Comparison of ENCODE assay signal across 8 mouse cellular contexts in the genomic region with DNA sequence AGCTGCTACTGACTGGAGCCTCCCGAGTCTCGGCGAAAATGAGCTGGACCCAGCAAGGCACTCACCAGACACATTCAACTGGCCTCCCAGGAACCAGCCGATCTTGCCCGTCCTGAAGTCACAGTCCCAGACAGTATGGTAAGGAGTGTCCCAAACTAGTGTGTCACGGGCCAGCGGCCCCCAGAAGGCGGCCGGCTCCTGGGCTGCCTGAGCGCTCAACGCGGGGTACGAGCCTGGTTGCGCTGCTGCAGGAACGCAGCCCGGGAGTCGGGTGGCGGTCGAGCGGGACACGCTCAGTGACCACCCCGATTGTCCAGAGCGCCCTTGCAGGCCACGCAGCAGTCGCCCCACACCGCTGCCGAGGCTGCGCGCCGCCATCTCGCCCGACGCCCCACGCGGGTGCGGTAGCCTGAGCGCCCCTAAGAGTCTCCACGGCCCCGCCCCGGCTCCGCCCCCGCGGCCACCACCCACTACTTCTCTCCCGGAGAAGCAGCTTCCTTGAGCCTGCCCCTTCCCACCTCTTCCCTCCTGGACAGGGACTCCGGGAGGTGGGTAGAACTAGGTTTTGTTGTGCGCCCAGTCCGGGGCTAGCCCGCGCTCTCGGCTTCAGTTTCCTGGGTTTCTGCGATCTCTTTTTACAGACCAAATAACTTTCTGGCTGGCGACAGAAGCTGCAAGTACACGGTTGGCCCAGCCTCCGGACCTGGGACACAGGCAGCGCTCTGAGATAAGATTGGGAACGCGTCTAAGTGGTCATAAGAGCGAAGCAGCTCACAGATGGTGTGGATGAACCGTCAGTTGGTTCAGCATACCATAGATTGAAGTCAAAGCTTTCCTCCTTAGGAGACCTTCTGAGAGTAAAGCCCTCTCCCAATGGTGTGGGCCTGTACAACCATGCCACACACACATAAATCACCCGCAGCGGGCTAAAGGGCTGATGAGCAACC. TPM values are rescaled to one million over a fixed set of nuclear protein-coding genes. Genes with fewer than 3 reads are reported as not detected.
DNase-seq lines count a peak whose midpoint lies in the region; ATAC-seq and TF ChIP-seq lines count a peak whose summit lies in the region.

A gene (minus strand): TSS at position 681 of the 947 bp plus-strand sequence.

- H3K36me3 ChIP-seq in CH12.LX (replicated peaks in 1 of 2; ENCODE audit: control insufficient read depth in 1 of 2, insufficient read depth in 1 of 2, low read length in 1 of 2): no peaks in the 10 kb centered on the region

- ATAC-seq in frontal cortex, adult (ENCODE audit: low TSS enrichment): peak; percentile 17
- peak; percentile 34 to 43 for ATAC-seq in hematopoietic stem cell, adult 5-6 weeks (replicated peaks in 1 of 2; ENCODE audit: insufficient read depth in 1 of 2, low FRiP score in 2 of 2, low TSS enrichment in 1 of 2, low read depth in 1 of 2, poor library complexity in 2 of 2, severe bottlenecking in 2 of 2)

- H3K79me2 ChIP-seq in CH12.LX (replicated peaks; ENCODE audit: control insufficient read depth, extremely low read depth, insufficient read depth, poor library complexity, severe bottlenecking): no peaks in the 10 kb centered on the region

- peaks cover 7 to 85% of the 10 kb centered on the region in 2 experiments for H3K4me1 ChIP-seq in CH12.LX (ENCODE audit: control insufficient read depth in 1 of 2, insufficient read depth in 2 of 2)
- peaks cover 6% of the 10 kb centered on the region; the same call in 1 of the 2 replicates for H3K4me1 ChIP-seq in bone marrow, adult 2 months (ENCODE audit: control insufficient read depth, insufficient read depth, low read length)

- no peak for DNase-seq in CH12.LX (ENCODE audit: extremely low read depth)
- peak; percentile 54 to 72 for DNase-seq in layer of hippocampus, postnatal 10 days (ENCODE audit: low spot score in 2 of 2)
- peak; percentile 82 for DNase-seq in lung, postnatal 10 days
- peak; percentile 31 for DNase-seq in ovary, postnatal 10 days (ENCODE audit: low spot score)
- DNase-seq in thymus, postnatal 36 days: peak; percentile 87

- no peaks in the 10 kb centered on the region for H3K27me3 ChIP-seq in CH12.LX (replicated peaks)

- H3K9me3 ChIP-seq in CH12.LX (replicated peaks; ENCODE audit: low read length): peaks cover 3% of the 10 kb centered on the region

- H3K9ac ChIP-seq in CH12.LX (ENCODE audit: insufficient read depth, low read depth): peak within 1 kb of the TSS; percentile 30; the same call in 1 of the 2 replicates

- H3K4me3 ChIP-seq in CH12.LX (replicated peaks in 1 of 3; ENCODE audit: low read depth in 2 of 3, low read length in 2 of 3, poor library complexity in 1 of 3): peak within 1 kb of the TSS; percentile 28 to 67 (median 36)
- peak within 1 kb of the TSS; percentile 74 for H3K4me3 ChIP-seq in bone marrow, adult 2 months (replicated peaks; ENCODE audit: control insufficient read depth, low read depth, low read length)

- TF ChIP-seq POLR2A in CH12.LX (IDR thresholded peaks at IDR 0.05; ENCODE audit: low read depth, low read length): no peak
- TF ChIP-seq POLR2A in bone marrow, adult 2 months (IDR thresholded peaks at IDR 0.05; ENCODE audit: borderline replicate concordance, control insufficient read depth, low read depth, low read length): peak; percentile 50; the same call in 1 of the 2 replicates

- dilution Hi-C loops in CH12.LX (cut with MboI; ENCODE audit: extremely low pct_ligation_motif_present, extremely low pct_unique_long_range_greater_than_20kb, low sequenced_read_pairs): no loop called here

- TF ChIP-seq CTCF in CH12.LX (conservative IDR thresholded peaks at IDR 0.05 in 1 of 2, IDR thresholded peaks at IDR 0.05 in 1 of 2; ENCODE audit: low read depth in 2 of 2, low read length in 2 of 2): no peak
- TF ChIP-seq CTCF in bone marrow, adult 2 months (IDR thresholded peaks at IDR 0.05; ENCODE audit: control insufficient read depth, insufficient read depth, low read length): no peak

- under 1% methylated on average over 61 of the region's 61 CpGs for WGBS in bone marrow, adult 2 months

- TF ChIP-seq RAD21 in CH12.LX (IDR thresholded peaks at IDR 0.05; ENCODE audit: low read depth, low read length): no peak

- H3K4me2 ChIP-seq in CH12.LX (ENCODE audit: insufficient read depth, low read depth, poor library complexity, severe bottlenecking): peak within 1 kb of the TSS; percentile 47

- no peak for TF ChIP-seq EP300 in CH12.LX (IDR thresholded peaks at IDR 0.05; ENCODE audit: low read length)

- H3K27ac ChIP-seq in CH12.LX (ENCODE audit: insufficient read depth, low read depth): no peak within 1 kb of the TSS
- peak within 1 kb of the TSS; percentile 95 for H3K27ac ChIP-seq in bone marrow, adult 2 months (ENCODE audit: control insufficient read depth, insufficient read depth, low read depth, low read length, poor library complexity)

- in situ Hi-C loops in CH12.LX (cut with MboI; ENCODE audit: low pct_ligation_motif_present, low pct_unique_long_range_greater_than_20kb, low sequenced_read_pairs): no loop called here

TF ChIP-seq in CH12.LX, 34 proteins besides CTCF, POLR2A, EP300 and RAD21:
- TF ChIP-seq NELFE (IDR thresholded peaks at IDR 0.05; ENCODE audit: low read depth, low read length) (no peak), PAX5 (IDR thresholded peaks at IDR 0.05; ENCODE audit: low read length) (no peak), TCF12 (IDR thresholded peaks at IDR 0.05; ENCODE audit: low read depth, low read length) (no peak)

RNA-seq across cellular contexts. Expression of the gene that starts here (rescaled TPM):
- total RNA-seq in CH12.LX (2012; rRNA removed) (1.7 and 1.9 TPM in 2 replicates), CH12.LX (2014; rRNA removed) (0.35 and 0.39 TPM in 2 replicates)
- 0.44 and 0.76 TPM in 2 replicates for polyA plus RNA-seq in CH12.LX (2012; ENCODE audit: insufficient read length, low read depth)
- 31.2 and 32.1 TPM in 2 replicates for polyA plus RNA-seq in bone marrow, adult 2 months (2011; ENCODE audit: insufficient read depth, insufficient read length, low replicate concordance, missing spikeins)
- total RNA-seq in hematopoietic stem cell, adult 5-6 weeks (2017): 12.1 and 20.0 TPM in 2 replicates
- total RNA-seq in layer of hippocampus, postnatal 10 days (2021): 10 to 100 TPM; 19.5 to 21.9 TPM

Comparison
In these comparisons a context has a peak if more than half of its experiments do, and no peak if none do; other contexts are left out.
1. RNA of the gene that starts here (polyA plus RNA-seq): 31.2 to 32.1 TPM in bone marrow, adult 2 months; 0.44 to 0.76 TPM in CH12.LX; every median in the first group is over 10 times any median in the second.